Mouse (Mus musculus) adrenal gland, postnatal 14 days (tissue): ENCODE measurements around the gene Patz1. TPM values are rescaled to one million over a fixed set of nuclear protein-coding genes. Genes with fewer than 3 reads are reported as not detected.

Experiments used
- DNase-seq: peaks from one replicate; pipeline ENCODE4 v3.0.0; 2021; ENCODE audit warnings: mixed read lengths
- total RNA-seq: library from RNA; stranded (reverse); gene quantifications from 2 replicates; pipeline ENCODE4 v1.2.3, GENCODE M21; 2021

The Patz1 gene
- total RNA-seq, 1 experiment from 2014 or later: 31.6 TPM

GRCm38 (mm10) chr11:3292062-3292421, 3.4 kb downstream of the Patz1 start:
- peak; percentile 67 for DNase-seq

GRCm38 (mm10) chr11:3292711-3293249, 4.1 kb downstream of the Patz1 start:
- DNase-seq: peak; percentile 50

GRCm38 (mm10) chr11:3293361-3293760, 4.7 kb downstream of the Patz1 start:
- no peak for DNase-seq

GRCm38 (mm10) chr11:3294641-3295040, 6.0 kb downstream of the Patz1 start:
- no peak for DNase-seq

- no peak for DNase-seq
These were observed 7.4 kb downstream of the Patz1 start for GRCm38 (mm10) chr11:3296056-3296455.

GRCm38 (mm10) chr11:3297871-3298812, 9.5 kb downstream of the Patz1 start:
- DNase-seq: no peak

GRCm38 (mm10) chr11:3298813-3299185, 10.1 kb downstream of the Patz1 start:
- no peak for DNase-seq

GRCm38 (mm10) chr11:3301075-3301474, 12.4 kb downstream of the Patz1 start:
- no peak for DNase-seq

- DNase-seq: no peak
These were observed 13.7 kb downstream of the Patz1 start for GRCm38 (mm10) chr11:3302385-3302784.

GRCm38 (mm10) chr11:3302792-3303191, 14.1 kb downstream of the Patz1 start:
- DNase-seq: peak; percentile 42

- DNase-seq: peak; percentile 34
These were observed 17.1 kb downstream of the Patz1 start for GRCm38 (mm10) chr11:3305821-3306220.

- no peak for DNase-seq
These were observed 19.2 kb downstream of the Patz1 start for GRCm38 (mm10) chr11:3307875-3308274.

GRCm38 (mm10) chr11:3309884-3310283, 21.2 kb downstream of the Patz1 start:
- DNase-seq: no peak

- DNase-seq: no peak
These were observed 22.3 kb downstream of the Patz1 start for GRCm38 (mm10) chr11:3310789-3311585.

GRCm38 (mm10) chr11:3311586-3312347, 23.1 kb downstream of the Patz1 start:
- DNase-seq: no peak

GRCm38 (mm10) chr11:3313294-3313693, 24.6 kb downstream of the Patz1 start:
- no peak for DNase-seq

- DNase-seq: peak; percentile 86
These were observed 25.5 kb downstream of the Patz1 start for GRCm38 (mm10) chr11:3314148-3314547.

- DNase-seq: no peak
These were observed 29.6 kb downstream of the Patz1 start for GRCm38 (mm10) chr11:3318286-3318685.

- DNase-seq: no peak
These were observed 39.6 kb downstream of the Patz1 start for GRCm38 (mm10) chr11:3328271-3328670.

GRCm38 (mm10) chr11:3328806-3329775, 40.4 kb downstream of the Patz1 start:
- DNase-seq: peak; percentile 36

- no peak for DNase-seq
These were observed 41.3 kb downstream of the Patz1 start, which contains the start of gene Pik3ip1 for GRCm38 (mm10) chr11:3329891-3330451. Pik3ip1 (plus strand) TSS chr11:3330401.
